Mouse (Mus musculus): ENCODE measurements around the gene Gm28048. TPM values are rescaled to one million over a fixed set of nuclear protein-coding genes. Genes with fewer than 3 reads are reported as not detected.

Gm28048 gene
- total RNA-seq, 2 experiments from 2014 or later = 3.2 to 3.6 TPM

DNA sequence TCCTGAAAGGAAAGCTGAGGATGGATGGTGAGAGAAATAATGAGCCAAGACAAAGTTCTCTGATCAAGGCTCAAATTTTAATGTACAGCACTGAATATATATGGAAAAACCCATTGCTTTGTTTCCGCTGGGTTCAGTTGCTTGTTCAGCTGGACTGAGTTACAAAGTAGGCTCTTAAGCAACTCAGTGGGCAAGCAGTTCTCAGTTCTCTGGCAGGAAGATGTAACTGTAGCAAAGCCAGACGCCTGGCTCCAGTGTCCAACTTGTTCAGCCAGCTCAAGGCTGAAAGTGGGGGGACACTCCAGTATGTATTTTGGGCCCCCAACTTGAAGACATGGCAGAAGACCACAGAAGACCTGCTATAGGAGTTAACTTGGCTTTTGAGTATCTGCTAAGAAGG lies 194.1 kb downstream of the Gm28048 start:
- no peak for DNase-seq
- intact Hi-C loops (cut with DNase I; ENCODE audit: low total_unique reads) = no loop called here

Other genes with a start within 250 kb of the Gm28048 start
- gene B3gnt2, start 121.1 kb downstream of the Gm28048 start, total RNA-seq (2021) = 1 to 10 TPM; 4.4 to 5.7 TPM
- gene Zrsr1, start 10.1 kb downstream of the Gm28048 start, total RNA-seq (2021) = 10 to 100 TPM in 1 of 2 experiments, 1 to 10 TPM in 1; 8.8 to 10.5 TPM
- 100 to 1,000 TPM; 117 to 122 TPM for gene Commd1, start 292 bp upstream of the Gm28048 start, total RNA-seq (2021)
- gene Cct4, start 8.4 kb upstream of the Gm28048 start, total RNA-seq (2021) = 100 to 1,000 TPM in 1 of 2 experiments, 10 to 100 TPM in 1; 93.9 to 104 TPM
- 1 to 10 TPM; 1.7 TPM for gene Fam161a, start 25.4 kb upstream of the Gm28048 start, total RNA-seq (2021)

Data from gastrocnemius, postnatal 14 days (tissue).